In genomic region chr1:171960726-171961125, GRCm38 (mm10) we compare ENCODE assay signal across 16 mouse cellular contexts. TPM values are rescaled to one million over a fixed set of nuclear protein-coding genes. Genes with fewer than 3 reads are reported as not detected.
"Had no signal": no experiment of that assay in that cellular context is flagged by ENCODE, and none has a peak within 500 bp of the region (broad histone marks: within the 10 kb centered on the region; RNA-seq: fewer than 3 reads in every experiment).

No protein-coding gene starts in this region.

- H3K9me3 ChIP-seq: limb, embryonic 12.5 days; limb, embryonic 15.5 days; midbrain, embryonic 13.5 days had no signal

- H3K9ac ChIP-seq: limb, embryonic 12.5 days; limb, embryonic 15.5 days; liver, embryonic 14.5 days; liver, postnatal 0 days; lung, embryonic 14.5 days; midbrain, embryonic 13.5 days had no signal

- H3K36me3 ChIP-seq: limb, embryonic 12.5 days; limb, embryonic 15.5 days; midbrain, embryonic 13.5 days had no signal

- H3K4me1 ChIP-seq: limb, embryonic 12.5 days; limb, embryonic 15.5 days had no signal

- H3K27me3 ChIP-seq: limb, embryonic 12.5 days; limb, embryonic 15.5 days; midbrain, embryonic 13.5 days had no signal

- H3K27ac ChIP-seq: kidney, postnatal 0 days; left cerebral cortex, adult 2 months; limb, embryonic 12.5 days; limb, embryonic 15.5 days; liver, embryonic 14.5 days; macrophage; midbrain, embryonic 13.5 days had no signal

- DNase-seq: kidney, adult 2 months; kidney, postnatal 36 days; layer of hippocampus, postnatal 36 days; left cerebral cortex, postnatal 4 days; liver, postnatal 0 days; lung, embryonic 14.5 days had no signal

- H3K4me3 ChIP-seq: left cerebral cortex, adult 2 months; limb, embryonic 12.5 days; limb, embryonic 15.5 days; midbrain, embryonic 13.5 days had no signal

RNA-seq across cellular contexts. Expression of gene Slamf6, which starts 43.4 kb away (rescaled TPM):
- total RNA-seq: layer of hippocampus, postnatal 36 days; left cerebral cortex, postnatal 4 days had no signal
- polyA plus RNA-seq: limb, embryonic 12.5 days; limb, embryonic 15.5 days; liver, embryonic 11.5 days; midbrain, embryonic 13.5 days; midbrain, embryonic 16.5 days; neural tube, embryonic 14.5 days had no signal
